Mouse (Mus musculus): ENCODE results near the gene Dtx1. TPM values are rescaled to one million over a fixed set of nuclear protein-coding genes. Genes with fewer than 3 reads are reported as not detected.

The Dtx1 gene
- polyA plus RNA-seq, 1 experiment from 2014 or later = 17.1 TPM

DNA sequence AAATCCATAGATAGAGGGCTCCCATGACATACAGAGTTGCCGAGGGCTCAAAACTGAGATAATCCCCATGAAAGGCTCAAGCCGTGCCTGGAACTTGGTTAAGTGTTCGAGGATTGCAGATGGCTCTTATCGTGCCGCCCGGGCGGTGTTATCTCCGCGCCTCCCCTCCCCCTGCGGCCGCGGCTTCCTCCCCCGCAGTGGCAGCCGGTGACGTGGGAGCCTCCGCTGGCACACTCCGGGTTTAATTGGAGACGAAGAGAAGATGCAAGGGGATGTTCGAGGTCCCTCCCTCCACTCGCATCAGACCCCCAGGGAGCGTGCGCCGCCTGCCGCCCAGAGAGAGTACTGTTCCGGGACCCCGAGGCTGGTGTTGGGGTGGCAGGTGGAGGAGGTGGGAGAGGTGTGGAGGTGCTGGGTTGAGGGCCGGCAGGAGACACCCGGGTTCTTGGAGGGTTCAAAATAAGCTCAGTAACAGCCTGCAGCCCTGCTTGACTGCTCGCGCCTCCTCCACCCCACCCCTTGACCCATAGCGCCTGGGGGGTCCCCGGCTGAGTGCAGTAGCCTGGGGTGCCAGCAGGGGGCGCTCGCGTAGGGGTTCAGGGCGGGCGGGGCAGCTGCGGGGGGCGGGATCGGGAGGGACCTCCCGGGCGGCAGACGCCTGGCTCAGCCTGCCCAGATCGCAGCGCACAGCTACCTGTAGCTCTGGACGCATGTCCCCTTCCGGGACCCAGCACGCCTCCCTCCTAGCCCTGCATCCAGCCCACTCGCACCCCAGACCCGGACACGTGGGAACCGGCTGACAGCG, 63.0 kb downstream of the Dtx1 start, which contains the start of gene Rasal1:
Rasal1 (plus strand) TSS at position 244 of the 805 bp plus-strand sequence.
- no peaks in the 10 kb centered on the region for H3K9me3 ChIP-seq
- peaks cover 14% of the 10 kb centered on the region for H3K4me1 ChIP-seq
- under 1% methylated on average over 43 of the region's 53 CpGs for WGBS
- 0 out of 2 replicates have a peak within 1 kb of the TSS, but pooled peaks have one; percentile 15 for H3K9ac ChIP-seq (replicated peaks)
- no peaks in the 10 kb centered on the region for H3K36me3 ChIP-seq
- ATAC-seq (ENCODE audit: low FRiP score, low read depth) = no peak
- no peak within 1 kb of the TSS for H3K27ac ChIP-seq (replicated peaks)
- H3K27me3 ChIP-seq = peaks cover 75% of the 10 kb centered on the region
- H3K4me2 ChIP-seq (replicated peaks) = peak within 1 kb of the TSS; percentile 45
- H3K4me3 ChIP-seq = peak within 1 kb of the TSS; percentile 25

DNA sequence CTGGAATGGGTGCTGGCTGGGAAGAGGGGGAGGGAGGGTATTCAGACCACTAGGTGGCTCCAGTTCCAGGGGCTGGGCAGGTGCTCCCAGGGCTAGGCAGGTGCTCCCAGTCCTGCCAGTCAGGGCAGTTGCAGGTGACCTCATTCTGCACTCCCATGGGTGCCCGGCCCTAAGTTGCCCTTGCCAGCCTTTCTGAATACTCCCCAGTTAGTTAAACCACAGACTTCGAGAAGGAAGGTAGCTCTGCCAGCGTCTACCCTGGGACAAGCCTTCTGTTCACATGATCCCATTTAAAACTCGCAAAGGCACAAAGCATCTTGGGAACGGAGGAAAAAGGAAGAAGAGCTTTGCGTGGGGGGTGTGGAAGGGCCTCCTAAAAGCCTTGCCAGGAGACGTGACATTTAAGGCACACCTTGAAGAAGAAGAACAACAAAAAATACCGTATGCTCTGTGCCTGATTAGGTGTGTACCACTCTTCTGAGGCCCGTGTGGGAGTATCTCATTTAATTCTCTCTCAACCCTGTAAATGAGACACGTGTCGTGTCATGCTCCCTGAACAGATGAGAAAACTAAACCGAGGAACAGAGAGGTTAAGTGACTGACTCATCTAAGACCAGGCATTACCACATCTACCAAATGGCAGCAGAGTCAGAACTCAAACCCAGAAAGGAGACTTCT, 63.8 kb downstream of the Dtx1 start:
- Histone ChIP-seq H3K9me3 (no peaks in the 10 kb centered on the region), H3K4me1 (peaks cover 14% of the 10 kb centered on the region), H3K36me3 (no peaks in the 10 kb centered on the region), H3K4me3 (no peak overlapping the region), H3K9ac (replicated peaks) (no peak overlapping the region), H3K27me3 (peaks cover 75% of the 10 kb centered on the region), H3K27ac (replicated peaks) (no peak overlapping the region), H3K4me2 (replicated peaks) (no peak overlapping the region)
- ATAC-seq (ENCODE audit: low FRiP score, low read depth) = no peak
- WGBS = 42% methylated on average over 12 of the region's 12 CpGs

DNA sequence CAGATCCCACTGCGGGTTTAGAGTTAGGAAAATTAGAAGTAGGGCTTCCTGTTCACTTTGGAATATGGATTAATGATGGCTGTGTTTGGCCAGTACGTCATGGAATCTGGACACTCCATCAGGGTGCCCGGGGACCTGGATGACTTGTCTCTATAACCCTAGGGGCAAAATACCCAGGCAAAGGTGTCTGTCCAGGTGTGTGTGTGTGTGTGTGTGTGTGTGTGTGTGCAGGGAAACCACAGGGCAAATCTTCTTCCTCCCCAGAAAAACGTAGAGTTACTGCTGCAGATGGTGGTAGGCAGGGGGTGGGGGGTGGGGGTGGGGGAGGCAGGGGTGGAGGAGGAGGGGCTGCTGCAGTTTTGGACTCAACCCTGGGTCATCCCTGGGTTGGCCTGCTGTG, 64.4 kb downstream of the Dtx1 start:
- H3K4me3 ChIP-seq = no peak overlapping the region
- H3K4me2 ChIP-seq (replicated peaks) = no peak overlapping the region
- no peaks in the 10 kb centered on the region for H3K9me3 ChIP-seq
- H3K27me3 ChIP-seq = peaks cover 70% of the 10 kb centered on the region
- WGBS = 84% methylated on average over 4 of the region's 4 CpGs
- H3K36me3 ChIP-seq = no peaks in the 10 kb centered on the region
- ATAC-seq (ENCODE audit: low FRiP score, low read depth) = no peak
- no peak overlapping the region for H3K27ac ChIP-seq (replicated peaks)
- peaks cover 14% of the 10 kb centered on the region for H3K4me1 ChIP-seq
- H3K9ac ChIP-seq (replicated peaks) = no peak overlapping the region

DNA sequence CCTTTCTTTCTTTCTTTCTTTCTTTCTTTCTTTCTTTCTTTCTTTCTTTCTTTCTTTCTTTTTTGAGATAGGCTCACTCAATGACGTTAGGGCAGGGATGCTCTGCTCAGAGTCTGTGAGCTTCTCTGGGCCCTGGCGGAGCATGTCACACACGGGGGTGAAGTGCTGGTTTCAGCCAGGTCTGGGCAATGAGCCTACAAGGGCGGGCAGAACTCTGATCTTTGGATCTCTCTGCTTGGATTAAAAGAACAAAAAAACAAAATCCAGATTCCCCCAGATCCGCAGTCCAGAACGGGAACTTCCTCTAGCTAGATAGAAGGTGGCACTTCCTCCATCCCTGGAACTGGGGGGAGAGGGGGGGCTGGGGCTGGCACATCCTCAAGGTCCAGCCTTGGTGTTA, 65.9 kb downstream of the Dtx1 start:
- Histone ChIP-seq H3K4me2 (replicated peaks) (no peak overlapping the region), H3K4me1 (peaks cover 14% of the 10 kb centered on the region), H3K27ac (replicated peaks) (no peak overlapping the region), H3K9me3 (no peaks in the 10 kb centered on the region), H3K4me3 (no peak overlapping the region), H3K9ac (replicated peaks) (no peak overlapping the region), H3K27me3 (peaks cover 57% of the 10 kb centered on the region), H3K36me3 (no peaks in the 10 kb centered on the region)
- 70% methylated on average over 6 of the region's 6 CpGs for WGBS
- ATAC-seq (ENCODE audit: low FRiP score, low read depth) = no peak

GRCm38 (mm10) chr5:120644227-120644626, 67.5 kb downstream of the Dtx1 start:
- Histone ChIP-seq H3K4me3 (no peak overlapping the region), H3K27ac (replicated peaks) (no peak overlapping the region), H3K27me3 (peaks cover 40% of the 10 kb centered on the region)

DNA sequence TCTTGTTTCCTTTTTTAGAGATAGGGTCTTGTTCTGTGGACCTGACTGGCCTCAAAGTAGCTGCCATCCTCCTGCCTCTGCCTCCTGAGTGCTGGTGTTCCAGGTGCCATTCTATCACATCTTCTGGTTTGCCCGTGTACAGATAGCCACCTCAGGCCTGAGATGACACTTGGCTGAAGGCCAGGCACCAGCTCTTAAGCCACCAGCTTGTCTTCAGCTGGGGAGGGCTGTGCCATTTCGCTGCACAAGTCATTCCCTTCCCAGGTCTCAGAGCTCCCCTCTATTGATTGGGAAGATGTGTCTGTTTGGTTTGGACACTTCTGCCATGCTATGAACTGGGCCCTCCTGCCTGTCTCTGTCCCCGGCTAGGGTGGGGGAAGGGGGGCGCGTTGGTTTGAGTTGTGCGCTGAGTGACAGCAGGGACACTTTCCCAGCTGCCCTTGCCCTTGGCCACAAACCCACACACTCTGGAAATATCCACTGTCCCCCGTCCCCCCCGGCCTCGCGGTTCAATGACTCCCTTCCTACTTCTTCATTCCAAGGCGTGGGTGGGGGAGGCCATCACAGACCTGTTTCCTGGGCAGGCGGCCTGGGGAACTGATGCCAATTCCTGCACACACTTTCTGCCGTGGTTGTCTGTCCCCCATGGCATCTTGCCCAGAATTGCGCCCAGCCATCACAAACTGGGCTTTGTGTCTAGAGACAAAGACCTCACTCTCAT, 68.2 kb downstream of the Dtx1 start:
- WGBS = 86% methylated on average over 14 of the region's 14 CpGs
- Histone ChIP-seq H3K4me3 (no peak overlapping the region), H3K9me3 (no peaks in the 10 kb centered on the region), H3K9ac (replicated peaks) (no peak overlapping the region), H3K36me3 (no peaks in the 10 kb centered on the region), H3K4me2 (replicated peaks) (no peak overlapping the region), H3K27ac (replicated peaks) (no peak overlapping the region), H3K27me3 (peaks cover 33% of the 10 kb centered on the region), H3K4me1 (peaks cover 3% of the 10 kb centered on the region)
- no peak for ATAC-seq (ENCODE audit: low FRiP score, low read depth)

More at GRCm38 (mm10) chr5:120644227-120644626, 67.5 kb downstream of the Dtx1 start:
- H3K4me2 ChIP-seq (replicated peaks) = no peak overlapping the region
- H3K9me3 ChIP-seq = no peaks in the 10 kb centered on the region
- no peaks in the 10 kb centered on the region for H3K36me3 ChIP-seq
- 86% methylated on average over 3 of the region's 3 CpGs for WGBS
- H3K9ac ChIP-seq (replicated peaks) = no peak overlapping the region
- no peak for ATAC-seq (ENCODE audit: low FRiP score, low read depth)
- H3K4me1 ChIP-seq = peaks cover 10% of the 10 kb centered on the region

DNA sequence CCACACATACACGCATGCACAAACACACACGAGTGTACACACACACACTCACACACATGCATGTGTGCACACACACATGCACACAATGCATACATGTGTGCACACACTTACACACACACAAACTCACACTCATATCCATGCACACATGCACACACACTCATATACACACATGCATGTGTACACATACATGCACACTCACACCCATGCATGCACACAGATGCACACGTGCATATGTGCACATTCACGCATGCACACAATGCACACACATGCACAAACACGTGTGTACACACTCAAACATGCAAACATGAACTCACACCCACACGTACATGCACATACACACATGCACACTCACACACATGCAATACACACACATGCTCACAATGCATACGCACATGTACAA, 71.6 kb downstream of the Dtx1 start:
- Histone ChIP-seq H3K27ac (replicated peaks) (no peak overlapping the region), H3K4me1 (no peaks in the 10 kb centered on the region), H3K9me3 (no peaks in the 10 kb centered on the region), H3K4me3 (no peak overlapping the region), H3K27me3 (0 out of 2 replicates have a peak, but pooled peaks cover 7% of the 10 kb centered on the region), H3K36me3 (no peaks in the 10 kb centered on the region), H3K9ac (replicated peaks) (no peak overlapping the region), H3K4me2 (replicated peaks) (no peak overlapping the region)
- WGBS = 90% methylated on average over 7 of the region's 7 CpGs
- ATAC-seq (ENCODE audit: low FRiP score, low read depth) = no peak

DNA sequence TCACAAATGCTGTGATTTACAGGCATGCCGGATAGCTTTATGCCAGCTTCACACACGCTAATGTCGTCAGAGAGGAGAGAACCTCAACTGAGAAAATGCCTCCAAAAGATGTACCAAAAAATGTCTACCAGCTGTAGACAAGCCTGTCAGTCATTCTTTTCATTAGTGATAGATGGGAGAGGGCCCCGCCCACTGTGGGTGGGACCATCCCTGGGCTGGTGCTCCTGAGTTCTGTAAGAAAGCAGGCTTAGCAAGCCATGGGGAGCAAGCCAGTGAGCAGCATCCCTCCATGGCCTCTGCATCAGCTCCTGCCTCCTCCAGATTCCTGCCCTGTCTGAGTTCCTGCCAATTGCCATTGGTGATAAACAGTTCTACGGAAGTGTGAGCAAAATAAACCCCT, 76.1 kb downstream of the Dtx1 start:
- H3K9ac ChIP-seq (replicated peaks) = no peak overlapping the region
- 92% methylated on average over 5 of the region's 5 CpGs for WGBS
- H3K9me3 ChIP-seq = no peaks in the 10 kb centered on the region
- no peak overlapping the region for H3K27ac ChIP-seq (replicated peaks)
- H3K36me3 ChIP-seq = no peaks in the 10 kb centered on the region
- no peak overlapping the region for H3K4me3 ChIP-seq
- ATAC-seq (ENCODE audit: low FRiP score, low read depth) = no peak
- H3K27me3 ChIP-seq = peaks cover 16% of the 10 kb centered on the region
- H3K4me1 ChIP-seq = 0 out of 2 replicates have a peak, but pooled peaks cover 5% of the 10 kb centered on the region
- H3K4me2 ChIP-seq (replicated peaks) = no peak overlapping the region

- Histone ChIP-seq H3K9me3 (no peaks in the 10 kb centered on the region), H3K4me3 (no peak overlapping the region), H3K4me2 (replicated peaks) (no peak overlapping the region), H3K36me3 (no peaks in the 10 kb centered on the region), H3K27ac (replicated peaks) (no peak overlapping the region), H3K27me3 (peaks cover 24% of the 10 kb centered on the region), H3K9ac (replicated peaks) (no peak overlapping the region), H3K4me1 (0 out of 2 replicates have a peak, but pooled peaks cover 5% of the 10 kb centered on the region)
- ATAC-seq (ENCODE audit: low FRiP score, low read depth) = no peak
- WGBS = 59% methylated on average over 5 of the region's 5 CpGs
These were observed 76.9 kb downstream of the Dtx1 start for GRCm38 (mm10) chr5:120634860-120635259.

DNA sequence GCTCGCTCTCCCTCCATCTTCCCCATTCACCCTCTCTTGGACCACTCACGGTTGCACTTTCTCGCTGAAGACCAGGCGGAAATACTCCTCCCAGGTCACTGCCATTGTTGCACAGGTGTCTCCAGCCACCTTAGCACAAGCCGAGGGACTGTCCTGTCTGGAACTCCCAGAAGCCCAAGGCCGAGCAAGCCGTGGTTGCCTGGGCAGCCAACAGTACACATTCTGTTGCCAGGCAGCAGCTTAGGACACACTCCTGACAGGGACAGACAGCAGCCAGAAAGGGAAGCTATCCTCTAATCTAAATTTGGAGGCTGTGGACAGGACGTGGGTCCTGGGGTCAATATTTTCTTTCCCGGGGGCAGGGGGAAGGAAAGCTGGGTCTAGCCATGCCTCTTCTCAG, 77.6 kb downstream of the Dtx1 start, which contains the start of gene Cfap73:
Cfap73 (minus strand) TSS at position 105 of the 400 bp plus-strand sequence.
- Histone ChIP-seq H3K36me3 (no peaks in the 10 kb centered on the region), H3K27me3 (peaks cover 30% of the 10 kb centered on the region), H3K9ac (replicated peaks) (no peak within 1 kb of the TSS), H3K4me3 (no peak within 1 kb of the TSS), H3K9me3 (no peaks in the 10 kb centered on the region), H3K4me2 (replicated peaks) (no peak within 1 kb of the TSS), H3K27ac (replicated peaks) (no peak within 1 kb of the TSS), H3K4me1 (0 out of 2 replicates have a peak, but pooled peaks cover 5% of the 10 kb centered on the region)
- no peak for ATAC-seq (ENCODE audit: low FRiP score, low read depth)
- WGBS = 62% methylated on average over 9 of the region's 9 CpGs

- ATAC-seq (ENCODE audit: low FRiP score, low read depth) = no peak
- H3K4me2 ChIP-seq (replicated peaks) = no peak overlapping the region
- no peaks in the 10 kb centered on the region for H3K9me3 ChIP-seq
- H3K27me3 ChIP-seq = peaks cover 30% of the 10 kb centered on the region
- peaks cover 14% of the 10 kb centered on the region for H3K36me3 ChIP-seq
- 88% methylated on average over 5 of the region's 5 CpGs for WGBS
- no peak overlapping the region for H3K4me3 ChIP-seq
- H3K27ac ChIP-seq (replicated peaks) = no peak overlapping the region
- H3K9ac ChIP-seq (replicated peaks) = no peak overlapping the region
- H3K4me1 ChIP-seq = peaks cover 14% of the 10 kb centered on the region; the same call in 1 of the 2 replicates
These were observed 79.8 kb downstream of the Dtx1 start for GRCm38 (mm10) chr5:120631892-120632291.

Measured in midbrain, embryonic 12.5 days (tissue).